Mouse (Mus musculus) E14TG2a.4 (cell line): Measurements from ENCODE around the gene Synj2.

ENCODE experiments used
- H3K27me3 ChIP-seq: 2 replicates; pipeline ENCODE4 v1.6.1; 2014; ENCODE audit warnings: low read length, control low read depth; ENCODE audit not compliant: insufficient read depth
- H3K36me3 ChIP-seq: 2 replicates; pipeline ENCODE4 v1.6.1; 2014; ENCODE audit warnings: low read length, control low read depth; ENCODE audit not compliant: insufficient read depth
- H3K4me1 ChIP-seq: replicated peaks from 2 replicates; pipeline ENCODE4 v1.6.1; 2014; ENCODE audit warnings: low read depth, low read length, control low read depth
- H3K4me3 ChIP-seq: replicated peaks from 2 replicates; pipeline ENCODE4 v1.5.1; 2014; ENCODE audit warnings: mild to moderate bottlenecking, low read length
- H3K9me3 ChIP-seq: 2 replicates; pipeline ENCODE4 v1.6.1; 2014; ENCODE audit warnings: low read length, control low read depth
- CTCF ChIP-seq: conservative IDR thresholded peaks from 2 replicates; pipeline ENCODE4 v1.5.1; 2014; ENCODE audit warnings: low read length
- NANOG ChIP-seq: IDR thresholded peaks from 2 replicates; pipeline ENCODE4 v1.6.1; 2014; ENCODE audit warnings: borderline replicate concordance, low read length, mixed read lengths
- POU5F1 ChIP-seq: IDR thresholded peaks from 2 replicates; pipeline ENCODE4 v1.6.1; 2014; ENCODE audit warnings: low read length, borderline replicate concordance

Gene Synj2

GRCm38 (mm10) chr17:5975099-5975977 lies 34.3 kb downstream of the Synj2 start:
- H3K4me3 ChIP-seq, result peak overlapping the region; percentile 69
- H3K4me1 ChIP-seq, result peaks cover 74% of the 10 kb centered on the region
- H3K27me3 ChIP-seq, result no peaks in the 10 kb centered on the region; the same call in none of the 2 replicates
- no peaks in the 10 kb centered on the region for H3K9me3 ChIP-seq
- 0 out of 2 replicates have a peak, but pooled peaks cover 5% of the 10 kb centered on the region for H3K36me3 ChIP-seq
- TF ChIP-seq POU5F1 (no peak), CTCF (no peak), NANOG (no peak)

- Histone ChIP-seq H3K36me3 (0 out of 2 replicates have a peak, but pooled peaks cover 5% of the 10 kb centered on the region), H3K9me3 (no peaks in the 10 kb centered on the region)
- TF ChIP-seq NANOG, result no peak
- TF ChIP-seq CTCF, result no peak
- no peak for TF ChIP-seq POU5F1
Observed at GRCm38 (mm10) chr17:5976221-5977055, 35.4 kb downstream of the Synj2 start.

GRCm38 (mm10) chr17:5977056-5977920 lies 36.2 kb downstream of the Synj2 start:
- H3K27me3 ChIP-seq, result no peaks in the 10 kb centered on the region; the same call in none of the 2 replicates
- H3K4me1 ChIP-seq, result peaks cover 90% of the 10 kb centered on the region
- 0 out of 2 replicates have a peak, but pooled peaks cover 5% of the 10 kb centered on the region for H3K36me3 ChIP-seq
- no peak for TF ChIP-seq POU5F1
- TF ChIP-seq CTCF, result no peak
- no peak for TF ChIP-seq NANOG
- peak overlapping the region; percentile 69 for H3K4me3 ChIP-seq
- H3K9me3 ChIP-seq, result no peaks in the 10 kb centered on the region

More at GRCm38 (mm10) chr17:5976221-5977055, 35.4 kb downstream of the Synj2 start:
- H3K4me3 ChIP-seq, result peak overlapping the region; percentile 69
- peaks cover 82% of the 10 kb centered on the region for H3K4me1 ChIP-seq
- no peaks in the 10 kb centered on the region; the same call in none of the 2 replicates for H3K27me3 ChIP-seq

GRCm38 (mm10) chr17:5977921-5978504 lies 36.9 kb downstream of the Synj2 start:
- Histone ChIP-seq H3K9me3 (no peaks in the 10 kb centered on the region), H3K4me1 (peaks cover 91% of the 10 kb centered on the region), H3K36me3 (0 out of 2 replicates have a peak, but pooled peaks cover 5% of the 10 kb centered on the region), H3K27me3 (no peaks in the 10 kb centered on the region; the same call in none of the 2 replicates), H3K4me3 (peak overlapping the region; percentile 69)
- TF ChIP-seq POU5F1 (no peak), NANOG (no peak), CTCF (no peak)

- H3K9me3 ChIP-seq, result no peaks in the 10 kb centered on the region
- H3K4me3 ChIP-seq, result peak overlapping the region; percentile 69
- TF ChIP-seq NANOG (no peak), POU5F1 (no peak), CTCF (no peak)
- H3K36me3 ChIP-seq, result 0 out of 2 replicates have a peak, but pooled peaks cover 5% of the 10 kb centered on the region
- H3K4me1 ChIP-seq, result peaks cover 92% of the 10 kb centered on the region
- no peaks in the 10 kb centered on the region; the same call in none of the 2 replicates for H3K27me3 ChIP-seq
Observed at GRCm38 (mm10) chr17:5978505-5979077, 37.5 kb downstream of the Synj2 start.

GRCm38 (mm10) chr17:5980860-5981259 lies 39.8 kb downstream of the Synj2 start:
- Histone ChIP-seq H3K27me3 (no peaks in the 10 kb centered on the region; the same call in none of the 2 replicates), H3K4me3 (no peak overlapping the region; the same call in 1 of the 2 replicates), H3K36me3 (0 out of 2 replicates have a peak, but pooled peaks cover 5% of the 10 kb centered on the region), H3K4me1 (peaks cover 93% of the 10 kb centered on the region), H3K9me3 (no peaks in the 10 kb centered on the region)
- peak; percentile 31 for TF ChIP-seq CTCF
- no peak for TF ChIP-seq POU5F1

- Histone ChIP-seq H3K4me3 (peak overlapping the region; percentile 52), H3K4me1 (peaks cover 93% of the 10 kb centered on the region), H3K36me3 (0 out of 2 replicates have a peak, but pooled peaks cover 9% of the 10 kb centered on the region), H3K27me3 (no peaks in the 10 kb centered on the region; the same call in 1 of the 2 replicates), H3K9me3 (no peaks in the 10 kb centered on the region)
- no peak for TF ChIP-seq CTCF
Observed at GRCm38 (mm10) chr17:5983150-5983549, 42.1 kb downstream of the Synj2 start.
